Mouse (Mus musculus) cerebellum, postnatal 36 days (tissue): Measurements from ENCODE around the gene Cox7a2.
A peak's percentile ranks its signal among the peaks of the same experiment; 100 is the strongest.

Experiments used
- DNase-seq, 2 experiments: peaks; one replicate each; pipeline ENCODE4 v3.0.0; 2021 to 2022; ENCODE audit warnings: mixed read lengths in 2 of 2

Cox7a2 gene

GRCm38 (mm10) chr9:79723090-79723489, 36.6 kb downstream of the Cox7a2 start:
- peak in 1 of 2 experiments; percentile 33 for DNase-seq

- DNase-seq, result peak; percentile 47 to 64
Measured at GRCm38 (mm10) chr9:79721056-79721455, 38.6 kb downstream of the Cox7a2 start.

GRCm38 (mm10) chr9:79720143-79720542, 39.5 kb downstream of the Cox7a2 start:
- no peak for DNase-seq

- DNase-seq, result peak in 1 of 2 experiments; percentile 16
Measured at GRCm38 (mm10) chr9:79719451-79719850, 40.2 kb downstream of the Cox7a2 start.

- peak; percentile 24 to 36 for DNase-seq
Measured at GRCm38 (mm10) chr9:79718481-79719370, 41.0 kb downstream of the Cox7a2 start, which contains the start of gene Col12a1. TSS of gene Col12a1 (minus strand) at chr9:79718831.

- peak; percentile 15 to 28 for DNase-seq
Measured at GRCm38 (mm10) chr9:79717836-79718475, 41.7 kb downstream of the Cox7a2 start.

- DNase-seq, result peak; percentile 76 to 86
Measured at GRCm38 (mm10) chr9:79716909-79717835, 42.5 kb downstream of the Cox7a2 start.

- DNase-seq, result no peak
Measured at GRCm38 (mm10) chr9:79716496-79716895, 43.2 kb downstream of the Cox7a2 start.

GRCm38 (mm10) chr9:79714471-79715045, 45.1 kb downstream of the Cox7a2 start:
- DNase-seq, result peak; percentile 44 to 58
